Mouse (Mus musculus) cortical plate, adult 2 months (tissue): Measurements from ENCODE around the gene Kank2. TPM values are rescaled to one million over a fixed set of nuclear protein-coding genes. Genes with fewer than 3 reads are reported as not detected.
"Not testable (repeated sequence)": the region's sequence is repeated elsewhere in the genome, so short reads cannot be mapped to it uniquely, and the experiment has no call there.

ENCODE experiments used
- H3K27ac ChIP-seq: fragments of 200-500 bp; 2 replicates; pipeline ENCODE4 v1.5.1; 2012; ENCODE audit warnings: low read length, control low read depth, inconsistent platforms; ENCODE audit not compliant: insufficient read depth
- H3K4me1 ChIP-seq: fragments of 200-500 bp; 2 replicates; pipeline ENCODE4 v1.6.1; 2011; ENCODE audit warnings: low read length; ENCODE audit not compliant: control insufficient read depth, insufficient read depth
- H3K4me3 ChIP-seq: fragments of 200-500 bp; 2 replicates; pipeline ENCODE4 v1.5.1; 2011; ENCODE audit warnings: mild to moderate bottlenecking, low read length, control low read depth; ENCODE audit not compliant: insufficient read depth
- CTCF ChIP-seq: fragments of 200-500 bp; IDR thresholded peaks from 2 replicates; pipeline ENCODE4 v1.5.1; 2011; ENCODE audit warnings: mild to moderate bottlenecking, control low read depth, low read length; ENCODE audit not compliant: insufficient read depth; ENCODE audit errors: extremely low read depth
- POLR2A ChIP-seq: fragments of 200-500 bp; IDR thresholded peaks from 2 replicates; pipeline ENCODE4 v1.6.1; 2011; ENCODE audit warnings: mild to moderate bottlenecking, low read length, control low read depth; ENCODE audit not compliant: insufficient read depth; ENCODE audit errors: extremely low read depth
- polyA plus RNA-seq: library from polyadenylated mRNA; depleted of rRNA; stranded (reverse); fragments of >200 nt; gene quantifications from 2 replicates; pipeline ENCODE4 v1.2.3, GENCODE M21; 2012

Kank2 gene
- polyA plus RNA-seq, 1 experiment: 6.2 TPM

GRCm38 (mm10) chr9:21788234-21788633 lies 10.3 kb downstream of the Kank2 start:
- TF ChIP-seq CTCF (no peak), POLR2A (no peak)
- Histone ChIP-seq H3K27ac (no peak overlapping the region), H3K4me1 (no peaks in the 10 kb centered on the region), H3K4me3 (no peak overlapping the region)

GRCm38 (mm10) chr9:21787654-21788053 lies 10.9 kb downstream of the Kank2 start:
- H3K27ac ChIP-seq: no peak overlapping the region

DNA sequence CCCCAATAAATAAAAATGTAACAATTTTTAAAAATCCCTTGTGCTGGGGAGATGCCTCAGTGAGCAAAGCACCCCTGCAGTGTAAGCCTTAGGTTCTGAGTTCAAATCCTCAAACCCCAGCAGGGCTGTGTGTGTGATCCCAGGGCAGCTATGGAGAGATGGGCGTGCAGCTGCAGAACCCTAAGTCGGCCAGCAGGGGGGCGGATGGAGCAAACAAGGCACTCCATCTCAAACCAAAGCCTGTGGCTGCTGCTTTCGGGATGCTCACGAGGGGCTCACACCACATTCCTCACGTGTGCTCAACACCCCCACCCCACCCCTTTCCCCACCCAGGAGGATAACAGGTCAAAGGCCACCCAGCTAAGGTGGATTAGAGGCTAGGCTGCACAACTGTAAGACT lies 11.6 kb downstream of the Kank2 start:
- TF ChIP-seq POLR2A (no peak), CTCF (peak; percentile 66)
- Histone ChIP-seq H3K4me1 (no peaks in the 10 kb centered on the region), H3K4me3 (no peak overlapping the region), H3K27ac (no peak overlapping the region)

More at GRCm38 (mm10) chr9:21787654-21788053, 10.9 kb downstream of the Kank2 start:
- no peak for TF ChIP-seq POLR2A
- TF ChIP-seq CTCF: no peak
- Histone ChIP-seq H3K4me1 (no peaks in the 10 kb centered on the region), H3K4me3 (no peak overlapping the region)

GRCm38 (mm10) chr9:21786309-21786708 lies 12.2 kb downstream of the Kank2 start:
- H3K4me1 ChIP-seq, H3K4me3 ChIP-seq: not testable (repeated sequence)

DNA sequence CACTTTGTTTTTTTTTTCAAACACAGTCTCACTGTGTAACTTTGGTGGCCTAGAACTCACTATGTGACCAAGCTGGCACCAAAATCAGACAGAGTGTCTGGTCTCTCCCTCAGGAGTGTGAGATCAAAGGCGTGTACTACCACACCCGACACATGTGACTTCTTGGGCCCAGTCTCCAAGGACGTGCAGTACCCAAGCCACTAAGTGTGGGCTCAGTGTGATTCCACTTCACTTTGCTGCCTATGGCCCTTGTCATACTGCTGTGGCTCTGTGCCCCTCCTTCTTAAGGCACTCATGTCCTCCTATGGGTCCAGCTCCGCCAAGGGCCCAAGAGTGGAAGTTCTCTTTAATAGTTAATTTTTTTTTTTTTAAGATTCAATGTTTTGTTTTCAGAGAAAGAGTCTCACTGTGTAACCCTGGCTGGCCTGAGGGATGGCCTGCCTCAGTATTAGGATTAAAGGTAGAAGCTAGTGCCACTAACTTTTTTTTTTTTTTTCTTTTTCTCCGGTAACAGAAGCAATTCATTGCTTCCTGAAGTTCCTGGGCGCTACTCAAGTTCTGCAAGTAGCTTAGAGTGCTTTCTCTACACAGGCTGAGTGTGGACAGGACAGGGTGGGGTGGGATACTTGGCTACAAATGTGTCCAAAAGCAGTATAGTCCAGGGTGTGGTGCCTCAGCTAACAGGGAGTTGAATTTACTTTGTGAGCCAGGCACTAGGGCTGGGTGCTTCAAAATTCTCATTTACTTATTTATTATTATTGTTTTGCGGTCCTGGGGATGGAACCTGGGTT lies 13.8 kb downstream of the Kank2 start:
- H3K4me1 ChIP-seq: no peaks in the 10 kb centered on the region
- H3K4me3 ChIP-seq: no peak overlapping the region
- TF ChIP-seq CTCF: no peak
- TF ChIP-seq POLR2A: no peak
- H3K27ac ChIP-seq: no peak overlapping the region

More at GRCm38 (mm10) chr9:21786309-21786708, 12.2 kb downstream of the Kank2 start:
- H3K27ac ChIP-seq: not testable (repeated sequence)

- no peak overlapping the region for H3K4me3 ChIP-seq
- H3K4me1 ChIP-seq: no peaks in the 10 kb centered on the region
- no peak overlapping the region for H3K27ac ChIP-seq
- TF ChIP-seq POLR2A (no peak), CTCF (no peak)
Measured at GRCm38 (mm10) chr9:21781657-21782468, 16.7 kb downstream of the Kank2 start.

DNA sequence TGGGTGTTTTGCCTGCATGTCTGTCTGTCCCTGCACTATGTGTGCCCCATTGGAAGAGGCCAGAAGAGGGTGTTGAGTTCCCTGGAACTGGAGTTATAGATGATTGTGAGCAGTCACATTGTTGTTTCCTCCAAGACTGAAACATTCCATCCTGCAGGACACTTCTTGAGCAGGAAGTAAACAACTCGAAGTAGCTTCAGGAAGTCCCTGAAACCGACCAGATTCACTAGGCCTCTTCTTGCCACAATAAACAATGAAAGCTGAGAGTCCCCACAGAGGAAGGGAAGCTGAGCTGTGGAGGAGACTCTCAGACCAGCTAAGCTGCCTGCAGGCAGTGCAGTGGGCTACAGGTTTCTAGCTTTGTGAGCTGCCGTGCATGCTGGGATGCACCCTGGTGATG lies 20.8 kb downstream of the Kank2 start:
- Histone ChIP-seq H3K4me3 (no peak overlapping the region), H3K4me1 (no peaks in the 10 kb centered on the region), H3K27ac (no peak overlapping the region)
- no peak for TF ChIP-seq CTCF
- TF ChIP-seq POLR2A: no peak

- no peak for TF ChIP-seq POLR2A
- TF ChIP-seq CTCF: no peak
- Histone ChIP-seq H3K27ac (no peak overlapping the region), H3K4me1 (no peaks in the 10 kb centered on the region), H3K4me3 (no peak overlapping the region)
Measured at GRCm38 (mm10) chr9:21774353-21774752, 24.2 kb downstream of the Kank2 start.

- H3K4me3 ChIP-seq, H3K4me1 ChIP-seq, H3K27ac ChIP-seq: not testable (repeated sequence)
Measured at GRCm38 (mm10) chr9:21773396-21773795, 25.1 kb downstream of the Kank2 start.
